In genomic region chr13:93744118-93744517, GRCm38 (mm10) we compare ENCODE assay signal across 22 mouse cellular contexts. TPM values are rescaled to one million over a fixed set of nuclear protein-coding genes. Genes with fewer than 3 reads are reported as not detected.
A peak's percentile ranks its signal among the peaks of the same experiment; 100 is the strongest.
DNase-seq lines count a peak whose midpoint lies in the region; ATAC-seq and TF ChIP-seq lines count a peak whose summit lies in the region.
"Had no signal": no experiment of that assay in that cellular context is flagged by ENCODE, and none has a peak within 500 bp of the region (broad histone marks: within the 10 kb centered on the region; RNA-seq: fewer than 3 reads in every experiment).

No protein-coding gene starts in this region.

- 48% methylated on average over 8 of the region's 8 CpGs for WGBS in forebrain, embryonic 14.5 days
- 45% methylated on average over 8 of the region's 8 CpGs for WGBS in forebrain, embryonic 12.5 days
- WGBS in midbrain, postnatal 0 days, result 13% methylated on average over 8 of the region's 8 CpGs

- H3K36me3 ChIP-seq in forebrain, embryonic 14.5 days (ENCODE audit: control insufficient read depth, insufficient read depth, low read length), result no peaks in the 10 kb centered on the region
- no peaks in the 10 kb centered on the region for H3K36me3 ChIP-seq in forebrain, embryonic 12.5 days (replicated peaks)
- no peaks in the 10 kb centered on the region for H3K36me3 ChIP-seq in midbrain, postnatal 0 days (ENCODE audit: insufficient read depth, low read length)
- H3K36me3 ChIP-seq: embryonic facial prominence, embryonic 15.5 days had no signal

- H3K4me3 ChIP-seq in forebrain, embryonic 14.5 days (ENCODE audit: low read depth, low read length), result no peak overlapping the region
- H3K4me3 ChIP-seq in forebrain, embryonic 12.5 days (replicated peaks), result no peak overlapping the region
- H3K4me3 ChIP-seq in midbrain, postnatal 0 days (ENCODE audit: low read depth, low read length), result no peak overlapping the region
- H3K4me3 ChIP-seq: embryonic facial prominence, embryonic 15.5 days; left cerebral cortex, adult 2 months had no signal

- peak; percentile 20 for DNase-seq in forebrain, embryonic 14.5 days (ENCODE audit: low spot score)
- peak; percentile 41 for DNase-seq in embryo, embryonic 11 days
- peak; percentile 31 for DNase-seq in mesoderm, embryonic 11.5 days (ENCODE audit: low read depth, low spot score)
- peak; percentile 40 for DNase-seq in midbrain, postnatal 0 days (ENCODE audit: low spot score)
- DNase-seq in kidney, adult 9 months, result no peak
- DNase-seq in ovary, postnatal 10 days (ENCODE audit: low spot score), result no peak
- no peak for DNase-seq in thymus, postnatal 0 days (ENCODE audit: low spot score)
- DNase-seq: adrenal gland, postnatal 36 days; cerebellum, adult 11 months; gastrocnemius, postnatal 14 days; left cerebral cortex, postnatal 4 days; lung, postnatal 4 days; right cerebral cortex, postnatal 25 days; spleen, adult 18-20 months; thymus, postnatal 14 days had no signal

- 0 out of 2 replicates have a peak, but pooled peaks have one; percentile 2 for TF ChIP-seq CTCF in midbrain, postnatal 0 days (IDR thresholded peaks at IDR 0.05)

- ATAC-seq in forebrain, embryonic 14.5 days, result no peak
- no peak for ATAC-seq in forebrain, embryonic 12.5 days (ENCODE audit: low FRiP score)
- no peak for ATAC-seq in midbrain, postnatal 0 days (ENCODE audit: low FRiP score)
- ATAC-seq: CD4-positive, CD25-positive, alpha-beta regulatory T cell, adult 4 months; forebrain, embryonic 16.5 days; intestine, postnatal 0 days had no signal

- H3K9me3 ChIP-seq in forebrain, embryonic 14.5 days (replicated peaks; ENCODE audit: control insufficient read depth, low read length), result no peaks in the 10 kb centered on the region
- H3K9me3 ChIP-seq in forebrain, embryonic 12.5 days, result no peaks in the 10 kb centered on the region
- H3K9me3 ChIP-seq in midbrain, postnatal 0 days (ENCODE audit: low read length), result no peaks in the 10 kb centered on the region
- H3K9me3 ChIP-seq: embryonic facial prominence, embryonic 15.5 days had no signal

- H3K4me1 ChIP-seq in forebrain, embryonic 14.5 days (ENCODE audit: control insufficient read depth, insufficient read depth, low read length), result no peaks in the 10 kb centered on the region
- no peaks in the 10 kb centered on the region for H3K4me1 ChIP-seq in forebrain, embryonic 12.5 days
- no peaks in the 10 kb centered on the region for H3K4me1 ChIP-seq in midbrain, postnatal 0 days (ENCODE audit: insufficient read depth, low read length)
- H3K4me1 ChIP-seq: embryonic facial prominence, embryonic 15.5 days had no signal

- no peak overlapping the region for H3K4me2 ChIP-seq in forebrain, embryonic 14.5 days (ENCODE audit: low read length)
- no peak overlapping the region for H3K4me2 ChIP-seq in forebrain, embryonic 12.5 days
- no peak overlapping the region for H3K4me2 ChIP-seq in midbrain, postnatal 0 days (ENCODE audit: low read depth, low read length, poor library complexity, severe bottlenecking)
- H3K4me2 ChIP-seq: embryonic facial prominence, embryonic 15.5 days; heart, embryonic 11.5 days had no signal

- no peaks in the 10 kb centered on the region for H3K27me3 ChIP-seq in forebrain, embryonic 14.5 days (replicated peaks; ENCODE audit: control insufficient read depth, insufficient read depth, low read length)
- no peaks in the 10 kb centered on the region for H3K27me3 ChIP-seq in forebrain, embryonic 12.5 days
- no peaks in the 10 kb centered on the region for H3K27me3 ChIP-seq in midbrain, postnatal 0 days (ENCODE audit: insufficient read depth, low read length)
- H3K27me3 ChIP-seq: embryonic facial prominence, embryonic 15.5 days had no signal

- H3K9ac ChIP-seq in forebrain, embryonic 14.5 days (ENCODE audit: low read length), result no peak overlapping the region
- H3K9ac ChIP-seq in forebrain, embryonic 12.5 days, result no peak overlapping the region
- H3K9ac ChIP-seq in midbrain, postnatal 0 days (replicated peaks; ENCODE audit: low read length, poor library complexity, severe bottlenecking), result no peak overlapping the region
- H3K9ac ChIP-seq: embryonic facial prominence, embryonic 15.5 days had no signal

- no peak overlapping the region for H3K27ac ChIP-seq in forebrain, embryonic 14.5 days (ENCODE audit: low read depth, low read length)
- H3K27ac ChIP-seq in forebrain, embryonic 12.5 days, result no peak overlapping the region
- no peak overlapping the region for H3K27ac ChIP-seq in midbrain, postnatal 0 days (ENCODE audit: low read depth, low read length)
- H3K27ac ChIP-seq: embryonic facial prominence, embryonic 15.5 days; left cerebral cortex, adult 2 months had no signal

RNA-seq across cellular contexts. Expression of gene Arsb, which starts 27.3 kb away (rescaled TPM):
- 10.0 and 12.2 TPM in 2 replicates for polyA plus RNA-seq in forebrain, embryonic 14.5 days (2014; fragmentation: Nextera tagmentation; extraction: Ambion mirVana)
- polyA plus RNA-seq in forebrain, embryonic 12.5 days (2016; fragmentation: Nextera tagmentation; extraction: Ambion mirVana), result 7.2 and 7.3 TPM in 2 replicates
- total RNA-seq in midbrain, postnatal 0 days (2014; rRNA removed), result 13.2 and 15.2 TPM in 2 replicates
- polyA plus RNA-seq in midbrain, postnatal 0 days (2015; fragmentation: Nextera tagmentation; extraction: Ambion mirVana), result 13.0 and 13.1 TPM in 2 replicates
- 3.2 and 3.7 TPM in 2 replicates for polyA plus RNA-seq in thymus, postnatal 0 days (2015; fragmentation: Nextera tagmentation; extraction: Ambion mirVana)

Comparison
In these comparisons a context has a peak if more than half of its experiments do, and no peak if none do; other contexts are left out.
1. DNase-seq: peak in forebrain, embryonic 14.5 days (single experiment), embryo, embryonic 11 days (single experiment), mesoderm, embryonic 11.5 days (single experiment) and midbrain, postnatal 0 days (single experiment); none in kidney, adult 9 months (single experiment), ovary, postnatal 10 days (single experiment) and thymus, postnatal 0 days (single experiment).